Mouse (Mus musculus) right cerebral cortex, postnatal 36 days (tissue): ENCODE results near the gene Enpp3.
"Not testable (repeated sequence)": the region's sequence is repeated elsewhere in the genome, so short reads cannot be mapped to it uniquely, and the experiment has no call there.

ENCODE experiments used
- DNase-seq, 2 experiments: peaks; one replicate each; pipeline ENCODE4 v3.0.0; 2022; ENCODE audit warnings: low spot score in 2 of 2, mixed read lengths in 1 of 2

Gene Enpp3

GRCm38 (mm10) chr10:24823265-24823664 lies 19.4 kb downstream of the Enpp3 start:
- no peak for DNase-seq

- DNase-seq, result no peak
Observed at GRCm38 (mm10) chr10:24822842-24823241, 19.8 kb downstream of the Enpp3 start.

GRCm38 (mm10) chr10:24821990-24822676 lies 20.5 kb downstream of the Enpp3 start:
- DNase-seq, result no peak

GRCm38 (mm10) chr10:24819526-24819925 lies 23.1 kb downstream of the Enpp3 start:
- DNase-seq, result no peak

GRCm38 (mm10) chr10:24810639-24811038 lies 32.0 kb downstream of the Enpp3 start:
- DNase-seq, result no peak

- DNase-seq, result no peak
Observed at GRCm38 (mm10) chr10:24806756-24807155, 35.9 kb downstream of the Enpp3 start.

- no peak for DNase-seq
Observed at GRCm38 (mm10) chr10:24805876-24806275, 36.7 kb downstream of the Enpp3 start.

GRCm38 (mm10) chr10:24805173-24805572 lies 37.5 kb downstream of the Enpp3 start:
- no peak for DNase-seq

GRCm38 (mm10) chr10:24802742-24803244 lies 39.8 kb downstream of the Enpp3 start:
- not testable (repeated sequence) for DNase-seq

GRCm38 (mm10) chr10:24801796-24802195 lies 40.8 kb downstream of the Enpp3 start:
- no peak for DNase-seq

- DNase-seq, result peak; percentile 21
Observed at GRCm38 (mm10) chr10:24797246-24797645, 45.4 kb downstream of the Enpp3 start.

- DNase-seq, result no peak
Observed at GRCm38 (mm10) chr10:24792756-24793155, 49.9 kb downstream of the Enpp3 start.

- no peak for DNase-seq
Observed at GRCm38 (mm10) chr10:24789747-24790545, 52.7 kb downstream of the Enpp3 start.

- no peak for DNase-seq
Observed at GRCm38 (mm10) chr10:24785345-24785744, 57.3 kb downstream of the Enpp3 start.

- DNase-seq, result no peak
Observed at GRCm38 (mm10) chr10:24784624-24785276, 57.9 kb downstream of the Enpp3 start.

GRCm38 (mm10) chr10:24783946-24784345 lies 58.7 kb downstream of the Enpp3 start:
- no peak for DNase-seq

GRCm38 (mm10) chr10:24778643-24779020 lies 64.0 kb downstream of the Enpp3 start:
- peak; percentile 16 to 63 for DNase-seq

GRCm38 (mm10) chr10:24777916-24778642 lies 64.5 kb downstream of the Enpp3 start:
- DNase-seq, result peak in 1 of 2 experiments; percentile 6

GRCm38 (mm10) chr10:24769496-24769895 lies 73.1 kb downstream of the Enpp3 start:
- no peak for DNase-seq

- DNase-seq, result no peak
Observed at GRCm38 (mm10) chr10:24767695-24768094, 74.9 kb downstream of the Enpp3 start.

- no peak for DNase-seq
Observed at GRCm38 (mm10) chr10:24766061-24766460, 76.6 kb downstream of the Enpp3 start.
